Mouse (Mus musculus) heart, embryonic 16.5 days (tissue): ENCODE measurements around the gene Cenpu. TPM values are rescaled to one million over a fixed set of nuclear protein-coding genes. Genes with fewer than 3 reads are reported as not detected.

ENCODE experiments used
- ATAC-seq: fragments of 200-750 bp; cut with Nextera tagmentation; replicated peaks from 2 replicates; pipeline ENCODE4 v1.8.0; 2017; ENCODE audit warnings: moderate number of reproducible peaks; ENCODE audit not compliant: insufficient read depth, low FRiP score; ENCODE audit errors: extremely low read depth
- H3K27ac ChIP-seq: fragments of 300-500 bp; sonication (generic); 2 replicates; pipeline ENCODE4 v1.5.1; 2014; ENCODE audit warnings: mild to moderate bottlenecking, low read length, control low read depth, moderate library complexity
- H3K27me3 ChIP-seq: fragments of 300-500 bp; sonication (generic); 2 replicates; pipeline ENCODE4 v1.6.1; 2014; ENCODE audit warnings: low read length, mixed read lengths; ENCODE audit not compliant: control insufficient read depth, insufficient read depth
- H3K36me3 ChIP-seq: fragments of 300-500 bp; sonication (generic); 2 replicates; pipeline ENCODE4 v1.6.1; 2014; ENCODE audit not compliant: control insufficient read depth, insufficient read depth
- H3K4me1 ChIP-seq: fragments of 300-500 bp; sonication (generic); 2 replicates; pipeline ENCODE4 v1.6.1; 2014; ENCODE audit warnings: low read length, mixed read lengths; ENCODE audit not compliant: control insufficient read depth, insufficient read depth
- H3K4me2 ChIP-seq: fragments of 300-500 bp; sonication (generic); 2 replicates; pipeline ENCODE4 v1.6.1; 2014; ENCODE audit warnings: low read depth, mild to moderate bottlenecking, control low read depth, low read length
- H3K4me3 ChIP-seq: fragments of 300-500 bp; sonication (generic); 2 replicates; pipeline ENCODE4 v1.5.1; 2014; ENCODE audit warnings: mild to moderate bottlenecking, control low read depth, low read length
- H3K9ac ChIP-seq: fragments of 300-500 bp; sonication (generic); 2 replicates; pipeline ENCODE4 v1.6.1; 2014; ENCODE audit warnings: low read length, control low read depth
- H3K9me3 ChIP-seq: fragments of 300-500 bp; sonication (generic); replicated peaks from 2 replicates; pipeline ENCODE4 v1.6.1; 2016; ENCODE audit warnings: low read length; ENCODE audit not compliant: control insufficient read depth
- WGBS: fragments of 180-500 bp; shearing (Covaris S2); extraction: QIAGEN DNeasy Blood & Tissue Kit; methylation state at CpG from one replicate; pipeline ENCODE4 v1.1.7; 2014; 5-methylcytosine and 5-hydroxymethylcytosine counted together
- polyA plus RNA-seq: library from polyadenylated mRNA; unstranded; fragments of >200 nt; fragmentation: Nextera tagmentation; extraction: Ambion mirVana; gene quantifications from 2 replicates; pipeline ENCODE4 v1.2.1, GENCODE M21; 2015

The Cenpu gene
- polyA plus RNA-seq, 1 experiment from 2014 or later = 9.9 TPM

GRCm38 (mm10) chr8:46514027-46514426 is 37.8 kb upstream of the Cenpu start:
- ATAC-seq = no peak
- Histone ChIP-seq H3K4me3 (no peak overlapping the region), H3K27ac (no peak overlapping the region), H3K4me1 (peaks cover 3% of the 10 kb centered on the region), H3K27me3 (no peaks in the 10 kb centered on the region), H3K4me2 (no peak overlapping the region), H3K9ac (no peak overlapping the region), H3K9me3 (no peaks in the 10 kb centered on the region), H3K36me3 (peaks cover 36% of the 10 kb centered on the region)
- WGBS = 85% methylated on average over 1 of the region's 1 CpGs

- no peaks in the 10 kb centered on the region for H3K9me3 ChIP-seq
- WGBS = 85% methylated on average over 6 of the region's 6 CpGs
- H3K4me2 ChIP-seq = no peak overlapping the region
- no peak overlapping the region for H3K4me3 ChIP-seq
- no peak overlapping the region for H3K27ac ChIP-seq
- H3K27me3 ChIP-seq = no peaks in the 10 kb centered on the region
- no peaks in the 10 kb centered on the region for H3K4me1 ChIP-seq
- peaks cover 38% of the 10 kb centered on the region for H3K36me3 ChIP-seq
- ATAC-seq = no peak
- no peak overlapping the region for H3K9ac ChIP-seq
Observed at GRCm38 (mm10) chr8:46520667-46521066, 31.2 kb upstream of the Cenpu start.

GRCm38 (mm10) chr8:46526098-46526497 is 25.7 kb upstream of the Cenpu start:
- no peak overlapping the region for H3K27ac ChIP-seq
- H3K36me3 ChIP-seq = peaks cover 31% of the 10 kb centered on the region
- no peak overlapping the region for H3K4me2 ChIP-seq
- H3K27me3 ChIP-seq = no peaks in the 10 kb centered on the region
- no peak overlapping the region for H3K4me3 ChIP-seq
- 88% methylated on average over 8 of the region's 8 CpGs for WGBS
- H3K9me3 ChIP-seq = no peaks in the 10 kb centered on the region
- no peak overlapping the region for H3K9ac ChIP-seq
- no peaks in the 10 kb centered on the region for H3K4me1 ChIP-seq
- ATAC-seq = no peak

GRCm38 (mm10) chr8:46526821-46527220 is 25.0 kb upstream of the Cenpu start:
- no peak overlapping the region for H3K27ac ChIP-seq
- peaks cover 31% of the 10 kb centered on the region for H3K36me3 ChIP-seq
- H3K4me3 ChIP-seq = no peak overlapping the region
- ATAC-seq = no peak; the same call in 1 of the 2 replicates
- H3K27me3 ChIP-seq = no peaks in the 10 kb centered on the region
- no peak overlapping the region for H3K9ac ChIP-seq
- no peaks in the 10 kb centered on the region for H3K9me3 ChIP-seq
- WGBS = 57% methylated on average over 10 of the region's 10 CpGs
- H3K4me1 ChIP-seq = no peaks in the 10 kb centered on the region
- no peak overlapping the region for H3K4me2 ChIP-seq

- H3K36me3 ChIP-seq = peaks cover 36% of the 10 kb centered on the region
Observed at GRCm38 (mm10) chr8:46529508-46529907, 22.3 kb upstream of the Cenpu start.

GRCm38 (mm10) chr8:46530541-46530940 is 21.3 kb upstream of the Cenpu start:
- 48% methylated on average over 4 of the region's 4 CpGs for WGBS

More at GRCm38 (mm10) chr8:46529508-46529907, 22.3 kb upstream of the Cenpu start:
- Histone ChIP-seq H3K4me2 (no peak overlapping the region), H3K4me1 (no peaks in the 10 kb centered on the region), H3K9me3 (no peaks in the 10 kb centered on the region), H3K27me3 (no peaks in the 10 kb centered on the region), H3K9ac (no peak overlapping the region), H3K27ac (no peak overlapping the region), H3K4me3 (no peak overlapping the region)
- 75% methylated on average over 4 of the region's 4 CpGs for WGBS
- ATAC-seq = no peak

GRCm38 (mm10) chr8:46533926-46534325 is 17.9 kb upstream of the Cenpu start:
- no peak overlapping the region for H3K4me3 ChIP-seq
- H3K9me3 ChIP-seq = no peaks in the 10 kb centered on the region
- H3K27me3 ChIP-seq = no peaks in the 10 kb centered on the region
- no peak overlapping the region for H3K27ac ChIP-seq
- no peak for ATAC-seq
- peaks cover 45% of the 10 kb centered on the region for H3K36me3 ChIP-seq
- H3K4me2 ChIP-seq = no peak overlapping the region
- no peak overlapping the region for H3K9ac ChIP-seq
- H3K4me1 ChIP-seq = no peaks in the 10 kb centered on the region
- 86% methylated on average over 7 of the region's 7 CpGs for WGBS

More at GRCm38 (mm10) chr8:46530541-46530940, 21.3 kb upstream of the Cenpu start:
- Histone ChIP-seq H3K4me2 (no peak overlapping the region), H3K9me3 (no peaks in the 10 kb centered on the region), H3K36me3 (peaks cover 38% of the 10 kb centered on the region), H3K9ac (no peak overlapping the region), H3K4me3 (no peak overlapping the region), H3K27me3 (no peaks in the 10 kb centered on the region), H3K27ac (no peak overlapping the region), H3K4me1 (no peaks in the 10 kb centered on the region)
- no peak for ATAC-seq

- no peaks in the 10 kb centered on the region for H3K27me3 ChIP-seq
- no peaks in the 10 kb centered on the region for H3K9me3 ChIP-seq
- no peak overlapping the region for H3K4me3 ChIP-seq
- no peak for ATAC-seq
- no peak overlapping the region for H3K4me2 ChIP-seq
- no peak overlapping the region for H3K27ac ChIP-seq
- peaks cover 20% of the 10 kb centered on the region for H3K36me3 ChIP-seq
- H3K9ac ChIP-seq = no peak overlapping the region
- 51% methylated on average over 5 of the region's 5 CpGs for WGBS
- H3K4me1 ChIP-seq = 0 out of 2 replicates have a peak, but pooled peaks cover 3% of the 10 kb centered on the region
Observed at GRCm38 (mm10) chr8:46539701-46540100, 12.1 kb upstream of the Cenpu start.

GRCm38 (mm10) chr8:46543191-46543590 is 8.6 kb upstream of the Cenpu start:
- H3K4me3 ChIP-seq = no peak overlapping the region
- H3K27me3 ChIP-seq = no peaks in the 10 kb centered on the region
- H3K4me2 ChIP-seq = no peak overlapping the region
- no peaks in the 10 kb centered on the region for H3K9me3 ChIP-seq
- peaks cover 17% of the 10 kb centered on the region for H3K4me1 ChIP-seq
- no peak overlapping the region for H3K27ac ChIP-seq
- H3K36me3 ChIP-seq = no peaks in the 10 kb centered on the region
- ATAC-seq = no peak
- H3K9ac ChIP-seq = no peak overlapping the region
- 70% methylated on average over 7 of the region's 7 CpGs for WGBS
